7 mouse cellular contexts compared by ENCODE assay signal in the genomic region with DNA sequence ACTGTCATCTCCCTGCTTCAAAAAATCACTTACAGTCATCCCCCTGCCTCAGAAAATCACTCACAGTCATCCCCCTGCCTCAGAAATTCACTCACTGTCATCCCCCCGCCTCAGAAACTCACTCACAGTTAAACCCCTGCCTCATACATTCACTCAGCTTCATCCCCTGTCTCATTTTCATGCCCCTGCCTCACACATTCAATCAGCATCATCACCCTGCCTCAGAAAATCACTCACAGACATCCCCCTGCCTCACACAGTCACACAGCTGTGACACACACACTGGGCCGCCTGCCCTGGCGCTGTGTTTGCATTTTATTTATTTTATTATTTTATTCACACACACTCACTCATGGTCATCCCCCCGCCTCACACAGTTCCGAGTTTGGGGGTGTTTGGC. TPM values are rescaled to one million over a fixed set of nuclear protein-coding genes. Genes with fewer than 3 reads are reported as not detected.
DNase-seq lines count a peak whose midpoint lies in the region; ATAC-seq and TF ChIP-seq lines count a peak whose summit lies in the region.
"Not testable (repeated sequence)": the region's sequence is repeated elsewhere in the genome, so short reads cannot be mapped to it uniquely, and the experiment has no call there.

No protein-coding gene starts in this region.

- H3K4me3 ChIP-seq in ES-Bruce4 (ENCODE audit: low read depth, low read length); forebrain, embryonic 11.5 days (ENCODE audit: low read depth, low read length); kidney, embryonic 14.5 days (ENCODE audit: low read length); midbrain, embryonic 10.5 days; neural tube, embryonic 11.5 days (ENCODE audit: low read depth, low read length): not testable (repeated sequence)

- not testable (repeated sequence) for H3K9me3 ChIP-seq in ES-Bruce4 (replicated peaks; ENCODE audit: control insufficient read depth, insufficient read depth, low read length, poor library complexity, severe bottlenecking)
- H3K9me3 ChIP-seq in forebrain, embryonic 11.5 days (ENCODE audit: control insufficient read depth, low read length) = peaks cover 21% of the 10 kb centered on the region
- peaks cover 38% of the 10 kb centered on the region for H3K9me3 ChIP-seq in kidney, embryonic 14.5 days (ENCODE audit: control insufficient read depth, low read length)
- peaks cover 48% of the 10 kb centered on the region for H3K9me3 ChIP-seq in midbrain, embryonic 10.5 days (replicated peaks)
- peaks cover 23% of the 10 kb centered on the region for H3K9me3 ChIP-seq in neural tube, embryonic 11.5 days (ENCODE audit: control insufficient read depth, low read length)

- not testable (repeated sequence) for TF ChIP-seq POLR2A in ES-Bruce4 (IDR thresholded peaks at IDR 0.05; ENCODE audit: insufficient read depth, low read length)

- DNase-seq in embryo, embryonic 11 days = peak; percentile 2
- peak; percentile 49 for DNase-seq in forebrain, embryonic 11.5 days (ENCODE audit: low spot score)
- peak; percentile 12 for DNase-seq in midbrain, embryonic 10.5 days (ENCODE audit: low spot score)
- DNase-seq in neural tube, embryonic 11.5 days (ENCODE audit: low spot score) = peak; percentile 2
- DNase-seq in urinary bladder, postnatal 10 days (ENCODE audit: low spot score) = peak; percentile 21

- 26% methylated on average over 5 of the region's 5 CpGs for WGBS in forebrain, embryonic 11.5 days
- 36% methylated on average over 5 of the region's 5 CpGs for WGBS in kidney, embryonic 14.5 days
- 35% methylated on average over 5 of the region's 5 CpGs for WGBS in midbrain, embryonic 10.5 days
- 33% methylated on average over 5 of the region's 5 CpGs for WGBS in neural tube, embryonic 11.5 days

- H3K9ac ChIP-seq in ES-Bruce4 (ENCODE audit: low read depth, poor library complexity, severe bottlenecking) = peak overlapping the region; percentile 11
- H3K9ac ChIP-seq in forebrain, embryonic 11.5 days (ENCODE audit: low read length); neural tube, embryonic 11.5 days (ENCODE audit: low read length): not testable (repeated sequence)
- H3K9ac ChIP-seq in kidney, embryonic 14.5 days (ENCODE audit: low read depth, low read length) = 0 out of 2 replicates have a peak overlapping the region, but pooled peaks have one; percentile 25

- not testable (repeated sequence) for H3K36me3 ChIP-seq in ES-Bruce4 (ENCODE audit: control insufficient read depth, insufficient read depth, low read length, poor library complexity, severe bottlenecking); forebrain, embryonic 11.5 days (ENCODE audit: control insufficient read depth, insufficient read depth, low read length); kidney, embryonic 14.5 days (ENCODE audit: control insufficient read depth, insufficient read depth, low read length); midbrain, embryonic 10.5 days; neural tube, embryonic 11.5 days (ENCODE audit: control insufficient read depth, insufficient read depth, low read length)

- H3K4me2 ChIP-seq in forebrain, embryonic 11.5 days (ENCODE audit: low read depth, low read length, severe bottlenecking); kidney, embryonic 14.5 days (replicated peaks; ENCODE audit: low read depth, low read length); neural tube, embryonic 11.5 days (ENCODE audit: low read depth): not testable (repeated sequence)

- TF ChIP-seq CTCF in ES-Bruce4 (IDR thresholded peaks at IDR 0.05; ENCODE audit: low read depth, low read length) = not testable (repeated sequence)

- H3K27ac ChIP-seq in ES-Bruce4 (ENCODE audit: insufficient read depth, low read length) = peak overlapping the region; percentile 38
- H3K27ac ChIP-seq in forebrain, embryonic 11.5 days (ENCODE audit: low read depth, low read length); kidney, embryonic 14.5 days (ENCODE audit: low read depth, low read length); neural tube, embryonic 11.5 days (ENCODE audit: low read depth, low read length): not testable (repeated sequence)
- H3K27ac ChIP-seq in midbrain, embryonic 10.5 days (replicated peaks) = peak overlapping the region; percentile 61

- peaks cover 11% of the 10 kb centered on the region for H3K4me1 ChIP-seq in ES-Bruce4 (ENCODE audit: control insufficient read depth, insufficient read depth, low read length)
- peaks cover 10% of the 10 kb centered on the region for H3K4me1 ChIP-seq in forebrain, embryonic 11.5 days (replicated peaks; ENCODE audit: control insufficient read depth, insufficient read depth, low read length)
- not testable (repeated sequence) for H3K4me1 ChIP-seq in kidney, embryonic 14.5 days (ENCODE audit: control insufficient read depth, insufficient read depth, low read length); neural tube, embryonic 11.5 days (ENCODE audit: control insufficient read depth, insufficient read depth, low read length)
- H3K4me1 ChIP-seq in midbrain, embryonic 10.5 days = peaks cover 37% of the 10 kb centered on the region

- not testable (repeated sequence) for TF ChIP-seq EP300 in ES-Bruce4 (IDR thresholded peaks at IDR 0.05; ENCODE audit: insufficient read depth, low read depth, low read length)

- H3K27me3 ChIP-seq in ES-Bruce4 (ENCODE audit: control insufficient read depth, insufficient read depth, low read length, poor library complexity, severe bottlenecking); forebrain, embryonic 11.5 days (ENCODE audit: control insufficient read depth, insufficient read depth, low read length); kidney, embryonic 14.5 days (ENCODE audit: control insufficient read depth, insufficient read depth, low read length); midbrain, embryonic 10.5 days (ENCODE audit: low read depth, poor library complexity, severe bottlenecking); neural tube, embryonic 11.5 days (ENCODE audit: control insufficient read depth, insufficient read depth, low read length): not testable (repeated sequence)

- not testable (repeated sequence) for ATAC-seq in forebrain, embryonic 11.5 days (replicated peaks; ENCODE audit: low FRiP score); kidney, embryonic 14.5 days (ENCODE audit: low FRiP score, low TSS enrichment); neural tube, embryonic 11.5 days (ENCODE audit: insufficient read depth, low FRiP score, low TSS enrichment)

RNA-seq across cellular contexts. Expression of a gene that starts 4.7 kb away (rescaled TPM):
- polyA plus RNA-seq in ES-Bruce4 (2011; ENCODE audit: insufficient read depth, insufficient read length, low read depth, missing spikeins) = 1,061 and 1,174 TPM in 2 replicates
- 321 and 384 TPM in 2 replicates for polyA plus RNA-seq in forebrain, embryonic 11.5 days (2014; fragmentation: Nextera tagmentation; extraction: Ambion mirVana)
- polyA plus RNA-seq in kidney, embryonic 14.5 days (2014; fragmentation: Nextera tagmentation; extraction: Ambion mirVana) = 279 and 362 TPM in 2 replicates
- polyA plus RNA-seq in midbrain, embryonic 10.5 days (2016; fragmentation: Nextera tagmentation; extraction: Ambion mirVana) = 224 and 306 TPM in 2 replicates
- 214 and 267 TPM in 2 replicates for polyA plus RNA-seq in neural tube, embryonic 11.5 days (2014; fragmentation: Nextera tagmentation; extraction: Ambion mirVana)
